In genomic region chr7:117778996-117779395, GRCm38 (mm10) we compare ENCODE assay signal across 25 mouse cellular contexts.
DNase-seq lines count a peak whose midpoint lies in the region; ATAC-seq lines count a peak whose summit lies in the region.
"Had no signal": no experiment of that assay in that cellular context is flagged by ENCODE, and none has a peak within 500 bp of the region (broad histone marks: within the 10 kb centered on the region; RNA-seq: fewer than 3 reads in every experiment).

No protein-coding gene starts in this region.

- 26% methylated on average over 4 of the region's 4 CpGs for WGBS in kidney, embryonic 16.5 days
- 15% methylated on average over 4 of the region's 4 CpGs for WGBS in large intestine, adult 2 months

- peak; percentile 17 to 78 for DNase-seq in adrenal gland, adult (ENCODE audit: inconsistent age in 2 of 2, low spot score in 1 of 2)
- DNase-seq in adrenal gland, adult 18-20 months (ENCODE audit: low spot score in 2 of 2) = no peak
- no peak for DNase-seq in kidney, adult 18-20 months
- peak; percentile 12 for DNase-seq in hindlimb bud, embryonic 11.5 days (ENCODE audit: extremely low spot score, low read depth, low spot score)
- DNase-seq in large intestine, adult 2 months (ENCODE audit: low read depth, low spot score) = peak; percentile 62
- DNase-seq in heart, adult 11 months = no peak
- DNase-seq in spleen, adult 18-20 months = no peak
- DNase-seq: B cell, adult 2 months; cerebellum, adult 11 months; cerebellum, adult 8-10 months; cerebellum, postnatal 14 days; embryo, embryonic 11 days; gastrocnemius, postnatal 36 days; heart, adult 18-20 months; heart, postnatal 10 days had no signal

- no peak overlapping the region for H3K4me3 ChIP-seq in kidney, embryonic 16.5 days (ENCODE audit: low read length)
- H3K4me3 ChIP-seq: embryonic facial prominence, embryonic 15.5 days; erythroblast, embryonic 14.5 days; forebrain, embryonic 10.5 days; heart, embryonic 10.5 days; hindbrain, embryonic 13.5 days had no signal

- H3K9me3 ChIP-seq in kidney, embryonic 16.5 days (ENCODE audit: low read length) = no peaks in the 10 kb centered on the region
- H3K9me3 ChIP-seq: embryonic facial prominence, embryonic 15.5 days; forebrain, embryonic 10.5 days; heart, embryonic 10.5 days; hindbrain, embryonic 13.5 days had no signal

- no peaks in the 10 kb centered on the region for H3K27me3 ChIP-seq in kidney, embryonic 16.5 days (ENCODE audit: insufficient read depth, low read length)
- H3K27me3 ChIP-seq: embryonic facial prominence, embryonic 15.5 days; hindbrain, embryonic 13.5 days had no signal

- H3K36me3 ChIP-seq in kidney, embryonic 16.5 days (ENCODE audit: insufficient read depth, low read length) = no peaks in the 10 kb centered on the region
- H3K36me3 ChIP-seq: embryonic facial prominence, embryonic 15.5 days; forebrain, embryonic 10.5 days; G1E; heart, embryonic 10.5 days; hindbrain, embryonic 13.5 days had no signal

- no peak overlapping the region for H3K4me2 ChIP-seq in kidney, embryonic 16.5 days (replicated peaks; ENCODE audit: low read depth, low read length)
- H3K4me2 ChIP-seq: embryonic facial prominence, embryonic 15.5 days; hindbrain, embryonic 13.5 days had no signal

- H3K27ac ChIP-seq in kidney, embryonic 16.5 days (ENCODE audit: low read length) = no peak overlapping the region
- H3K27ac ChIP-seq: embryonic facial prominence, embryonic 15.5 days; forebrain, embryonic 10.5 days; heart, embryonic 10.5 days; hindbrain, embryonic 13.5 days; hindbrain, postnatal 0 days had no signal

- H3K4me1 ChIP-seq in kidney, embryonic 16.5 days (ENCODE audit: insufficient read depth, low read length) = no peaks in the 10 kb centered on the region
- H3K4me1 ChIP-seq: embryonic facial prominence, embryonic 15.5 days; forebrain, embryonic 10.5 days; heart, embryonic 10.5 days; hindbrain, embryonic 13.5 days had no signal

- ATAC-seq in kidney, embryonic 16.5 days (ENCODE audit: low FRiP score, low TSS enrichment) = peak; percentile 49; the same call in 1 of the 2 replicates
- ATAC-seq: CD4-positive, CD25-positive, alpha-beta regulatory T cell, adult 4 months; forebrain, embryonic 14.5 days; hindbrain, postnatal 0 days had no signal

- H3K9ac ChIP-seq in kidney, embryonic 16.5 days (replicated peaks; ENCODE audit: low read length) = no peak overlapping the region
- H3K9ac ChIP-seq: embryonic facial prominence, embryonic 15.5 days; hindbrain, embryonic 13.5 days had no signal

Comparison
In these comparisons a context has a peak if more than half of its experiments do, and no peak if none do; other contexts are left out.
1. DNase-seq: peak in adrenal gland, adult (2 of 2), hindlimb bud, embryonic 11.5 days (single experiment) and large intestine, adult 2 months (single experiment); none in adrenal gland, adult 18-20 months (0 of 2), kidney, adult 18-20 months (single experiment), heart, adult 11 months (single experiment) and spleen, adult 18-20 months (0 of 2).